Mouse (Mus musculus): Measurements from ENCODE around the gene 0610010F05Rik. TPM values are rescaled to one million over a fixed set of nuclear protein-coding genes. Genes with fewer than 3 reads are reported as not detected.

Gene 0610010F05Rik
- polyA plus RNA-seq, 1 experiment = 3.1 TPM

GRCm38 (mm10) chr11:23665798-23666501, 32.5 kb upstream of the 0610010F05Rik start, which contains the start of gene Pex13:
Gene Pex13 (minus strand): TSS chr11:23665959.
- TF ChIP-seq POLR2A (IDR thresholded peaks at IDR 0.05; ENCODE audit: insufficient read length, low read depth) (peak; percentile 86), MAX (IDR thresholded peaks at IDR 0.05; ENCODE audit: low read depth) (no peak), CEBPB (IDR thresholded peaks at IDR 0.05; ENCODE audit: insufficient read depth, poor library complexity, severe bottlenecking) (no peak), TCF3 (IDR thresholded peaks at IDR 0.05; ENCODE audit: insufficient read length, low read depth) (no peak), MYOG (IDR thresholded peaks at IDR 0.05; ENCODE audit: control insufficient read depth in 1 of 3, insufficient read depth in 1 of 3, insufficient read length in 2 of 3, low read depth in 2 of 3) (peak in 1 of 3 experiments; percentile 25), E2F4 (IDR thresholded peaks at IDR 0.05; ENCODE audit: insufficient read depth) (no peak), USF1 (IDR thresholded peaks at IDR 0.05; ENCODE audit: low read depth) (no peak), REST (IDR thresholded peaks at IDR 0.05; ENCODE audit: insufficient read depth, insufficient read length) (no peak), TCF12 (IDR thresholded peaks at IDR 0.05; ENCODE audit: insufficient read depth, poor library complexity, severe bottlenecking) (no peak), MYOD1 (IDR thresholded peaks at IDR 0.05; ENCODE audit: control insufficient read depth in 1 of 3, insufficient read length in 2 of 3, low read depth in 2 of 3) (peak in 1 of 3 experiments; percentile 47), SRF (IDR thresholded peaks at IDR 0.05; ENCODE audit: control insufficient read depth, insufficient read length, low read depth) (peak; percentile 57), POLR2AphosphoS2 (IDR thresholded peaks at IDR 0.05; ENCODE audit: insufficient read length, low read depth) (peak; percentile 62)
- peaks cover 10% of the 10 kb centered on the region for H3K36me3 ChIP-seq (ENCODE audit: control insufficient read depth, insufficient read depth)
- peak within 1 kb of the TSS; percentile 83 for H3K4me3 ChIP-seq
- H3K27me3 ChIP-seq (ENCODE audit: control insufficient read depth, insufficient read depth, insufficient read length) = no peaks in the 10 kb centered on the region
- peak within 1 kb of the TSS; percentile 93 for H3K4me2 ChIP-seq (ENCODE audit: low read depth)
- peak within 1 kb of the TSS; percentile 68 for H3ac ChIP-seq (ENCODE audit: control insufficient read depth, insufficient read length)
- peaks cover 56% of the 10 kb centered on the region for H3K79me2 ChIP-seq (ENCODE audit: control insufficient read depth, insufficient read depth)

GRCm38 (mm10) chr11:23665311-23665786, 31.9 kb upstream of the 0610010F05Rik start, which contains the start of gene Pus10:
Gene Pus10 (plus strand): TSS chr11:23665674.
- no peaks in the 10 kb centered on the region for H3K27me3 ChIP-seq (ENCODE audit: control insufficient read depth, insufficient read depth, insufficient read length)
- TF ChIP-seq POLR2A (IDR thresholded peaks at IDR 0.05; ENCODE audit: insufficient read length, low read depth) (no peak), CEBPB (IDR thresholded peaks at IDR 0.05; ENCODE audit: insufficient read depth, poor library complexity, severe bottlenecking) (no peak; the same call in 1 of the 2 replicates), TCF12 (IDR thresholded peaks at IDR 0.05; ENCODE audit: insufficient read depth, poor library complexity, severe bottlenecking) (no peak), MYOD1 (IDR thresholded peaks at IDR 0.05; ENCODE audit: control insufficient read depth in 1 of 3, insufficient read length in 2 of 3, low read depth in 2 of 3) (no peak), REST (IDR thresholded peaks at IDR 0.05; ENCODE audit: insufficient read depth, insufficient read length) (no peak)
- H3K79me2 ChIP-seq (ENCODE audit: control insufficient read depth, insufficient read depth) = peaks cover 62% of the 10 kb centered on the region
- peak within 1 kb of the TSS; percentile 93 for H3K4me2 ChIP-seq (ENCODE audit: low read depth)
- peaks cover 10% of the 10 kb centered on the region for H3K36me3 ChIP-seq (ENCODE audit: control insufficient read depth, insufficient read depth)
- H3K4me3 ChIP-seq = peak within 1 kb of the TSS; percentile 83
- peak within 1 kb of the TSS; percentile 68 for H3ac ChIP-seq (ENCODE audit: control insufficient read depth, insufficient read length)

GRCm38 (mm10) chr11:23664232-23664631, 30.8 kb upstream of the 0610010F05Rik start:
- H3K79me2 ChIP-seq (ENCODE audit: control insufficient read depth, insufficient read depth) = peaks cover 74% of the 10 kb centered on the region
- H3ac ChIP-seq (ENCODE audit: control insufficient read depth, insufficient read length) = no peak overlapping the region
- H3K36me3 ChIP-seq (ENCODE audit: control insufficient read depth, insufficient read depth) = peaks cover 10% of the 10 kb centered on the region
- peak overlapping the region; percentile 83 for H3K4me3 ChIP-seq
- no peak for TF ChIP-seq REST (IDR thresholded peaks at IDR 0.05; ENCODE audit: insufficient read depth, insufficient read length)
- TF ChIP-seq TCF3 (IDR thresholded peaks at IDR 0.05; ENCODE audit: insufficient read length, low read depth) = no peak
- no peak for TF ChIP-seq MYOG (IDR thresholded peaks at IDR 0.05; ENCODE audit: control insufficient read depth in 1 of 3, insufficient read depth in 1 of 3, insufficient read length in 2 of 3, low read depth in 2 of 3)
- no peak for TF ChIP-seq MAX (IDR thresholded peaks at IDR 0.05; ENCODE audit: low read depth)
- no peak for TF ChIP-seq TCF12 (IDR thresholded peaks at IDR 0.05; ENCODE audit: insufficient read depth, poor library complexity, severe bottlenecking)
- H3K27me3 ChIP-seq (ENCODE audit: control insufficient read depth, insufficient read depth, insufficient read length) = no peaks in the 10 kb centered on the region
- peak overlapping the region; percentile 82 for H3K4me2 ChIP-seq (ENCODE audit: low read depth)

GRCm38 (mm10) chr11:23657791-23658190, 24.4 kb upstream of the 0610010F05Rik start:
- Histone ChIP-seq H3K27me3 (ENCODE audit: control insufficient read depth, insufficient read depth, insufficient read length) (no peaks in the 10 kb centered on the region), H3K4me2 (ENCODE audit: low read depth) (no peak overlapping the region), H3K79me2 (ENCODE audit: control insufficient read depth, insufficient read depth) (peaks cover 65% of the 10 kb centered on the region), H3K36me3 (ENCODE audit: control insufficient read depth, insufficient read depth) (no peaks in the 10 kb centered on the region), H3K4me3 (no peak overlapping the region), H3ac (ENCODE audit: control insufficient read depth, insufficient read length) (no peak overlapping the region)
- TF ChIP-seq POLR2A (IDR thresholded peaks at IDR 0.05; ENCODE audit: insufficient read length, low read depth) (no peak), MYOG (IDR thresholded peaks at IDR 0.05; ENCODE audit: control insufficient read depth in 1 of 3, insufficient read depth in 1 of 3, insufficient read length in 2 of 3, low read depth in 2 of 3) (no peak), REST (IDR thresholded peaks at IDR 0.05; ENCODE audit: insufficient read depth, insufficient read length) (no peak), MAX (IDR thresholded peaks at IDR 0.05; ENCODE audit: low read depth) (no peak), TCF12 (IDR thresholded peaks at IDR 0.05; ENCODE audit: insufficient read depth, poor library complexity, severe bottlenecking) (no peak), MYOD1 (IDR thresholded peaks at IDR 0.05; ENCODE audit: control insufficient read depth in 1 of 3, insufficient read length in 2 of 3, low read depth in 2 of 3) (no peak), CEBPB (IDR thresholded peaks at IDR 0.05; ENCODE audit: insufficient read depth, poor library complexity, severe bottlenecking) (no peak), SRF (IDR thresholded peaks at IDR 0.05; ENCODE audit: control insufficient read depth, insufficient read length, low read depth) (no peak), E2F4 (IDR thresholded peaks at IDR 0.05; ENCODE audit: insufficient read depth) (no peak), TCF3 (IDR thresholded peaks at IDR 0.05; ENCODE audit: insufficient read length, low read depth) (no peak), POLR2AphosphoS2 (IDR thresholded peaks at IDR 0.05; ENCODE audit: insufficient read length, low read depth) (no peak), USF1 (IDR thresholded peaks at IDR 0.05; ENCODE audit: low read depth) (no peak)
